Mouse (Mus musculus) heart, adult 2 months (tissue): Measurements from ENCODE around the gene Arrb1. TPM values are rescaled to one million over a fixed set of nuclear protein-coding genes. Genes with fewer than 3 reads are reported as not detected.

ENCODE experiments used
- DNase-seq, 2 experiments: peaks; one replicate each; pipeline ENCODE4 v3.0.0; 2021
- H3K27ac ChIP-seq: fragments of 200-600 bp; 2 replicates; pipeline ENCODE4 v1.8.1; 2022
- H3K27me3 ChIP-seq: fragments of 200-500 bp; 2 replicates; pipeline ENCODE4 v1.6.1; 2012; ENCODE audit warnings: mild to moderate bottlenecking, low read length, inconsistent platforms, mixed read lengths; ENCODE audit not compliant: control insufficient read depth, insufficient read depth
- H3K36me3 ChIP-seq: fragments of 200-500 bp; 2 replicates; pipeline ENCODE4 v1.6.1; 2012; ENCODE audit warnings: low read length, inconsistent platforms; ENCODE audit not compliant: control insufficient read depth, insufficient read depth
- H3K4me1 ChIP-seq: fragments of 200-500 bp; 2 replicates; pipeline ENCODE4 v1.6.1; 2011; ENCODE audit warnings: low read length; ENCODE audit not compliant: control insufficient read depth, insufficient read depth
- H3K4me3 ChIP-seq: fragments of 200-600 bp; 2 replicates; pipeline ENCODE4 v1.8.1; 2022
- H3K79me2 ChIP-seq: fragments of 200-500 bp; replicated peaks from 2 replicates; pipeline ENCODE4 v1.6.1; 2012; ENCODE audit warnings: mild to moderate bottlenecking, inconsistent platforms, low read length, moderate library complexity, mixed read lengths; ENCODE audit not compliant: control insufficient read depth, insufficient read depth
- H3K9ac ChIP-seq: fragments of 200-500 bp; 2 replicates; pipeline ENCODE4 v1.6.1; 2012; ENCODE audit warnings: low read depth, mild to moderate bottlenecking, control low read depth, inconsistent platforms, low read length, mixed read lengths
- CTCF ChIP-seq: fragments of 200-600 bp; IDR thresholded peaks from 2 replicates; pipeline ENCODE4 v1.8.1; 2022; ENCODE audit warnings: antibody characterized with exemption, mild to moderate bottlenecking, moderate library complexity
- EP300 ChIP-seq: fragments of 200-500 bp; IDR thresholded peaks from 2 replicates; pipeline ENCODE4 v1.6.1; 2011; ENCODE audit warnings: low read depth, low read length, control low read depth; ENCODE audit not compliant: insufficient read depth
- POLR2A ChIP-seq: fragments of 200-500 bp; IDR thresholded peaks from 2 replicates; pipeline ENCODE4 v1.6.1; 2011; ENCODE audit warnings: mild to moderate bottlenecking, low read depth, low read length, control low read depth; ENCODE audit not compliant: insufficient read depth
- WGBS: fragments of 180-500 bp; shearing (Covaris S2); methylation state at CpG from one replicate; pipeline ENCODE4 v1.1.7; 2018; 5-methylcytosine and 5-hydroxymethylcytosine counted together
- intact Hi-C: fragments of 180-260 bp; cut with DNase I; formaldehyde crosslinking; loops from one replicate; pipeline ENCODE4 v1.15.1; 2025
- polyA plus RNA-seq: library from polyadenylated mRNA; depleted of rRNA; stranded (reverse); fragments of >200 nt; gene quantifications from 2 replicates; pipeline ENCODE4 v1.2.3, GENCODE M21; 2012
- total RNA-seq, 2 experiments: library from RNA; stranded (reverse); gene quantifications; 2 replicates each; pipeline ENCODE4 v1.2.3; 2021

Arrb1 gene
- total and polyA plus RNA-seq, 3 experiments, result 15.6 to 22.4 (median 16.1) TPM

- no peaks in the 10 kb centered on the region for H3K36me3 ChIP-seq
- WGBS, result 79% methylated on average over 5 of the region's 5 CpGs
- H3K27me3 ChIP-seq, result no peaks in the 10 kb centered on the region
- no peak overlapping the region for H3K9ac ChIP-seq
- intact Hi-C loops, result loop anchor here (10.0 kb wide), 1 partner anchor 175 kb away; no protein-coding TSS in a partner anchor
- no peaks in the 10 kb centered on the region for H3K79me2 ChIP-seq
- H3K4me3 ChIP-seq, result no peak overlapping the region
- DNase-seq, result no peak
- no peak for TF ChIP-seq CTCF
- no peak for TF ChIP-seq POLR2A
- no peak for TF ChIP-seq EP300
- H3K27ac ChIP-seq, result no peak overlapping the region; the same call in 1 of the 2 replicates
- peaks cover 16% of the 10 kb centered on the region for H3K4me1 ChIP-seq
Measured at GRCm38 (mm10) chr7:99549668-99550067, 14.4 kb downstream of the Arrb1 start.

GRCm38 (mm10) chr7:99551623-99552022 is 16.4 kb downstream of the Arrb1 start:
- no peak for DNase-seq
- Histone ChIP-seq H3K4me3 (no peak overlapping the region), H3K36me3 (no peaks in the 10 kb centered on the region), H3K27me3 (no peaks in the 10 kb centered on the region), H3K4me1 (peaks cover 7% of the 10 kb centered on the region), H3K79me2 (no peaks in the 10 kb centered on the region), H3K9ac (no peak overlapping the region), H3K27ac (no peak overlapping the region)
- TF ChIP-seq CTCF (no peak), EP300 (no peak), POLR2A (no peak)
- intact Hi-C loops, result loop anchor here (10.0 kb wide), 1 partner anchor 177 kb away; no protein-coding TSS in a partner anchor
- 96% methylated on average over 3 of the region's 3 CpGs for WGBS

DNA sequence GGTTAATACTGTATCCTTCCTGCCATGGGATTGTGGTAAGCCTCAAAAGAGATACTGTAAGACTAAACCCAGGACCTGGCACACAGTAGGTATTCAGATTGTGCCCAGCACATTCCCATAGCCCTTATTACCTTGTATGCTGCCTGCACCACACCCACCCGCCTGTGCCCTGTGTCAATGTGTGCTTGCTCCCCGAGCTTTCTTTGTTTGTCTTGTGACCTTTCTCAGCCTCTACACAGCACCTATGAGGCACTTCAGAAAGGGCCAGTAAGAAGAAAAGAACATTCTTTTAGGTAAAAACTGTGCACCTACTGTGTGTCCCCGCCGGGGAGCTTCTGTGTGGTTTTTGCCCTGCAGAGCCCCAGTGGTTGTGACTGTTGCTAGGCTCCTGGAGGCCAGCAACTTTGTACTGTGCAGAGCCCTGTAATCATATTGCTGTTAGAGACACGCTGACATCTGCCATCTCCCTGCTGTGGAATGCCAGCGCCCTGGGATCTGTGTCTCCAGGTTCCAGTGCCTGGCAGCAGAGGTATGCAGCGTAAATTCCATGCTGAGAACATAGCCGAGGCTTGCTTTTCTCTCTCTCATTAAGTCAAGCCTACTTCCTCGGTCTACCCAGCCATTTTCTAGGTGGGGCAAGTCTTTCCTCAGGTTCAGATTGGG is 18.1 kb downstream of the Arrb1 start:
- H3K4me1 ChIP-seq, result peaks cover 6% of the 10 kb centered on the region
- H3K4me3 ChIP-seq, result no peak overlapping the region
- WGBS, result 51% methylated on average over 9 of the region's 9 CpGs
- DNase-seq, result no peak
- H3K27ac ChIP-seq, result no peak overlapping the region
- no peaks in the 10 kb centered on the region for H3K36me3 ChIP-seq
- TF ChIP-seq CTCF, result no peak
- no peak for TF ChIP-seq EP300
- TF ChIP-seq POLR2A, result no peak
- no peak overlapping the region for H3K9ac ChIP-seq
- no peaks in the 10 kb centered on the region for H3K27me3 ChIP-seq
- intact Hi-C loops, result loop anchor here (10.0 kb wide), 1 partner anchor 179 kb away; no protein-coding TSS in a partner anchor
- H3K79me2 ChIP-seq, result no peaks in the 10 kb centered on the region

GRCm38 (mm10) chr7:99553885-99554269 is 18.6 kb downstream of the Arrb1 start:
- no peak for TF ChIP-seq EP300
- TF ChIP-seq POLR2A, result no peak
- TF ChIP-seq CTCF, result no peak
- Histone ChIP-seq H3K9ac (no peak overlapping the region), H3K4me1 (peaks cover 6% of the 10 kb centered on the region), H3K79me2 (no peaks in the 10 kb centered on the region), H3K4me3 (no peak overlapping the region), H3K27ac (no peak overlapping the region), H3K36me3 (no peaks in the 10 kb centered on the region), H3K27me3 (no peaks in the 10 kb centered on the region)
- intact Hi-C loops, result loop anchor here (10.0 kb wide), 1 partner anchor 179 kb away; no protein-coding TSS in a partner anchor
- 44% methylated on average over 4 of the region's 4 CpGs for WGBS
- no peak for DNase-seq

DNA sequence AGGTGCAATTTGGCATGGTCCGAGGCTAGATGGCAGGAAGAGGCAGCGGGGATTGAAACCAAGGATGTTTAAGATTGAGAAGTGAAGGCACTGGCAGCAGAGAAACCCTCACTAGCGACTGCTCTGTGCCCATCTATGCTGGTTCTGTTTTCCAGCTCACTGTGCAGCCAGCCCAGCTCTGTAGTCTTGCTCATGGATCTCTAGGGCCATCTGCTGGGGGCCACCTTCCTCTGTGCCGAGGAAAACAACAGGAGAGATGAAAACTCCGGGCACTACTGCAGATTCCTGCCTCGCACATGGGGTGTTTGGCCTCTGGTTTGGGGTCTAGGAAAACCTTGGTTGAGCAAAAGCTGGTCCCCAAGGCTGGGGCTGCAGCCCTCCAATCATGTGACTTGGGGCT is 20.6 kb downstream of the Arrb1 start:
- TF ChIP-seq CTCF (peak; percentile 95), POLR2A (no peak), EP300 (peak; percentile 76; the same call in 1 of the 2 replicates)
- WGBS, result 18% methylated on average over 6 of the region's 6 CpGs
- H3K4me1 ChIP-seq, result peaks cover 5% of the 10 kb centered on the region
- no peaks in the 10 kb centered on the region for H3K36me3 ChIP-seq
- no peaks in the 10 kb centered on the region for H3K27me3 ChIP-seq
- intact Hi-C loops, result loop anchor here (1.0 to 10.0 kb wide), 3 partner anchors 35 to 181 kb away; no protein-coding TSS in a partner anchor
- peak; percentile 66 to 78 for DNase-seq
- H3K27ac ChIP-seq, result no peak overlapping the region
- H3K79me2 ChIP-seq, result no peaks in the 10 kb centered on the region
- no peak overlapping the region for H3K4me3 ChIP-seq
- H3K9ac ChIP-seq, result no peak overlapping the region

DNA sequence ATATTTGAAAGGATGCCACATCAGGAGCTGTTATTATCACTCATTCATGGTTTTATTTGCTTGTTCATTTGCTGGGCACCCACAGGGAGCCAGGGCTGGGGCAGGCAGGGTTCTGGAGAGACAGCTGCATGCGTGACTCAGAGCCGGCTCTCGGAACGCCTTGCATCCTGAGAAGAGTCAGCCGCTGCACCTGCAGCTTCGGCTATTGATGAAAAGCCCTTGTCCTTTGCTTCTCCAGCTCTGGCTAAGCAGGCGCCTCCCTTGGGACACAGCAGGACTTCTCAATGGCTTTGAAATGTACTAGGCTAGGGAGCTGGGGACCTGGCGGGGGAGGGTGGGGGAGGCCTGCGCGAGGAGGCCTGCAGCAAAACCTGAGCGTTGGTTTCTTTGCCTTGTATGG is 23.8 kb downstream of the Arrb1 start:
- H3K27ac ChIP-seq, result no peak overlapping the region
- no peak for TF ChIP-seq CTCF
- no peak for TF ChIP-seq EP300
- TF ChIP-seq POLR2A, result no peak
- H3K9ac ChIP-seq, result no peak overlapping the region
- no peak overlapping the region for H3K4me3 ChIP-seq
- peaks cover 11% of the 10 kb centered on the region for H3K4me1 ChIP-seq
- no peak for DNase-seq
- H3K27me3 ChIP-seq, result no peaks in the 10 kb centered on the region
- intact Hi-C loops, result loop anchor here (10.0 kb wide), 1 partner anchor 184 kb away; no protein-coding TSS in a partner anchor
- H3K36me3 ChIP-seq, result no peaks in the 10 kb centered on the region
- H3K79me2 ChIP-seq, result no peaks in the 10 kb centered on the region
- WGBS, result 50% methylated on average over 11 of the region's 11 CpGs
